Mouse (Mus musculus): ENCODE measurements around the gene Fas. TPM values are rescaled to one million over a fixed set of nuclear protein-coding genes. Genes with fewer than 3 reads are reported as not detected.
A peak's percentile ranks its signal among the peaks of the same experiment; 100 is the strongest.

Fas gene
- total and polyA plus RNA-seq, 3 experiments, result 20.8 to 54.1 (median 38.3) TPM

- no peaks in the 10 kb centered on the region for H3K36me3 ChIP-seq (replicated peaks in 1 of 2; ENCODE audit: control insufficient read depth in 1 of 2, insufficient read depth in 1 of 2, low read length in 1 of 2)
- no peak for DNase-seq (ENCODE audit: extremely low read depth)
- no peaks in the 10 kb centered on the region for H3K9me3 ChIP-seq (replicated peaks; ENCODE audit: low read length)
- no peak within 1 kb of the TSS for H3K9ac ChIP-seq (ENCODE audit: insufficient read depth, low read depth)
- no peak within 1 kb of the TSS for H3K27ac ChIP-seq (ENCODE audit: insufficient read depth, low read depth)
- H3K4me1 ChIP-seq (ENCODE audit: control insufficient read depth in 1 of 2, insufficient read depth in 2 of 2), result peaks cover 5 to 19% of the 10 kb centered on the region in 2 experiments; a peak in 3 of 4 replicates
- H3K27me3 ChIP-seq (replicated peaks), result no peaks in the 10 kb centered on the region
- H3K4me2 ChIP-seq (ENCODE audit: insufficient read depth, low read depth, poor library complexity, severe bottlenecking), result peak within 1 kb of the TSS; percentile 72
- dilution Hi-C loops (cut with MboI; ENCODE audit: extremely low pct_ligation_motif_present, extremely low pct_unique_long_range_greater_than_20kb, low sequenced_read_pairs), result no loop called here
- in situ Hi-C loops (cut with MboI; ENCODE audit: low pct_ligation_motif_present, low pct_unique_long_range_greater_than_20kb, low sequenced_read_pairs), result no loop called here
- TF ChIP-seq MYC (IDR thresholded peaks at IDR 0.05; ENCODE audit: low read depth, low read length), result no peak
- no peak for TF ChIP-seq RAD21 (IDR thresholded peaks at IDR 0.05; ENCODE audit: low read depth, low read length)
- no peak for TF ChIP-seq BHLHE40 (IDR thresholded peaks at IDR 0.05; ENCODE audit: low read depth, low read length)
- TF ChIP-seq JUN (IDR thresholded peaks at IDR 0.05; ENCODE audit: insufficient read depth, low read depth, low read length), result no peak
- no peak for TF ChIP-seq RCOR1 (conservative IDR thresholded peaks at IDR 0.05; ENCODE audit: low read depth, low read length)
- TF ChIP-seq MAZ (IDR thresholded peaks at IDR 0.05; ENCODE audit: low read depth, low read length), result no peak
- no peak for TF ChIP-seq MAFK (IDR thresholded peaks at IDR 0.05; ENCODE audit: insufficient replicate concordance, low read length)
- TF ChIP-seq ZNF384 (IDR thresholded peaks at IDR 0.05; ENCODE audit: low read depth, low read length), result no peak
- no peak for TF ChIP-seq POLR2AphosphoS2 (IDR thresholded peaks at IDR 0.05; ENCODE audit: low read depth, low read length)
- no peak for TF ChIP-seq TCF12 (IDR thresholded peaks at IDR 0.05; ENCODE audit: low read depth, low read length)
- TF ChIP-seq MAX (IDR thresholded peaks at IDR 0.05; ENCODE audit: low read length), result no peak
- H3K79me2 ChIP-seq (replicated peaks; ENCODE audit: control insufficient read depth, extremely low read depth, insufficient read depth, poor library complexity, severe bottlenecking), result no peaks in the 10 kb centered on the region
- no peak within 1 kb of the TSS for H3K4me3 ChIP-seq (replicated peaks in 1 of 3; ENCODE audit: low read depth in 2 of 3, low read length in 2 of 3, poor library complexity in 1 of 3)
These were observed 35.4 kb upstream of the Fas start, which contains the start of gene Acta2 for GRCm38 (mm10) chr19:34254880-34255681. Gene Acta2 (minus strand): TSS chr19:34255590.

GRCm38 (mm10) chr19:34256149-34256548 lies 34.3 kb upstream of the Fas start:
- Histone ChIP-seq H3K79me2 (replicated peaks; ENCODE audit: control insufficient read depth, extremely low read depth, insufficient read depth, poor library complexity, severe bottlenecking) (no peaks in the 10 kb centered on the region), H3K27ac (ENCODE audit: insufficient read depth, low read depth) (no peak overlapping the region), H3K4me2 (ENCODE audit: insufficient read depth, low read depth, poor library complexity, severe bottlenecking) (no peak overlapping the region), H3K9me3 (replicated peaks; ENCODE audit: low read length) (no peaks in the 10 kb centered on the region), H3K4me1 (ENCODE audit: control insufficient read depth in 1 of 2, insufficient read depth in 2 of 2) (peaks cover 5 to 19% of the 10 kb centered on the region in 2 experiments; a peak in 3 of 4 replicates), H3K36me3 (replicated peaks in 1 of 2; ENCODE audit: control insufficient read depth in 1 of 2, insufficient read depth in 1 of 2, low read length in 1 of 2) (no peaks in the 10 kb centered on the region), H3K9ac (ENCODE audit: insufficient read depth, low read depth) (no peak overlapping the region), H3K4me3 (replicated peaks in 1 of 3; ENCODE audit: low read depth in 2 of 3, low read length in 2 of 3, poor library complexity in 1 of 3) (no peak overlapping the region), H3K27me3 (replicated peaks) (no peaks in the 10 kb centered on the region)
- DNase-seq (ENCODE audit: extremely low read depth), result no peak
- dilution Hi-C loops (cut with MboI; ENCODE audit: extremely low pct_ligation_motif_present, extremely low pct_unique_long_range_greater_than_20kb, low sequenced_read_pairs) (no loop called here), in situ Hi-C loops (cut with MboI; ENCODE audit: low pct_ligation_motif_present, low pct_unique_long_range_greater_than_20kb, low sequenced_read_pairs) (no loop called here)
- TF ChIP-seq GABPA (IDR thresholded peaks at IDR 0.05; ENCODE audit: insufficient replicate concordance, low read depth, low read length), result no peak
- no peak for TF ChIP-seq IRF4 (IDR thresholded peaks at IDR 0.05; ENCODE audit: low read depth, low read length)
- no peak for TF ChIP-seq ZKSCAN1 (IDR thresholded peaks at IDR 0.05; ENCODE audit: borderline replicate concordance, low read depth, low read length)
- no peak for TF ChIP-seq EP300 (IDR thresholded peaks at IDR 0.05; ENCODE audit: low read length)
- no peak for TF ChIP-seq POLR2AphosphoS2 (IDR thresholded peaks at IDR 0.05; ENCODE audit: low read depth, low read length)
- TF ChIP-seq NRF1 (IDR thresholded peaks at IDR 0.05; ENCODE audit: low read depth, low read length), result no peak
- TF ChIP-seq JUND (conservative IDR thresholded peaks at IDR 0.05; ENCODE audit: low read depth, low read length), result no peak
- no peak for TF ChIP-seq MEF2A (IDR thresholded peaks at IDR 0.05; ENCODE audit: borderline replicate concordance, low read depth, low read length)
- TF ChIP-seq KAT2A (IDR thresholded peaks at IDR 0.05; ENCODE audit: insufficient replicate concordance, low read length), result no peak
- no peak for TF ChIP-seq TCF12 (IDR thresholded peaks at IDR 0.05; ENCODE audit: low read depth, low read length)
- TF ChIP-seq CTCF (conservative IDR thresholded peaks at IDR 0.05 in 1 of 2, IDR thresholded peaks at IDR 0.05 in 1 of 2; ENCODE audit: low read depth in 2 of 2, low read length in 2 of 2), result no peak
- TF ChIP-seq ZMIZ1 (IDR thresholded peaks at IDR 0.05; ENCODE audit: low read depth, low read length), result no peak
- TF ChIP-seq USF1 (IDR thresholded peaks at IDR 0.05; ENCODE audit: low read depth, low read length), result no peak
- no peak for TF ChIP-seq PAX5 (IDR thresholded peaks at IDR 0.05; ENCODE audit: low read length)
- no peak for TF ChIP-seq ELF1 (IDR thresholded peaks at IDR 0.05; ENCODE audit: low read depth, low read length)
- no peak for TF ChIP-seq MAFK (IDR thresholded peaks at IDR 0.05; ENCODE audit: insufficient replicate concordance, low read length)
- no peak for TF ChIP-seq MXI1 (IDR thresholded peaks at IDR 0.05; ENCODE audit: low read depth, low read length)
- no peak for TF ChIP-seq TBP (conservative IDR thresholded peaks at IDR 0.05; ENCODE audit: low read depth, low read length)
- no peak for TF ChIP-seq MAX (IDR thresholded peaks at IDR 0.05; ENCODE audit: low read length)
